Mouse (Mus musculus) MEL (cell line): ENCODE measurements at regions not wholly inside any gene's neighbourhood (a gene's known extent, or its start where the extent isn't known, plus 50 kb on each side); places are given as distances from the start of the nearest gene placed in this dataset.

ENCODE experiments used
- DNase-seq: peaks from one replicate; pipeline ENCODE4 v3.0.0; 2011; ENCODE audit warnings: low read depth, low spot score
- H3K27ac ChIP-seq: 2 replicates; pipeline ENCODE4 v1.5.1; 2012; ENCODE audit warnings: low read depth, mild to moderate bottlenecking, control low read depth, low read length, moderate library complexity; ENCODE audit not compliant: control insufficient read depth
- H3K27me3 ChIP-seq, 2 experiments: fragments of 150-350 bp in 1 of 2; sonication (generic) in 1 of 2; 2 replicates each; pipeline ENCODE4 v1.6.1; 2012; ENCODE audit warnings: low read length in 2 of 2, mild to moderate bottlenecking in 2 of 2, improper control_type of control experiment in 1 of 2, moderate library complexity in 1 of 2; ENCODE audit not compliant: insufficient read depth in 2 of 2, control insufficient read depth in 1 of 2
- H3K36me3 ChIP-seq, 2 experiments: 2 replicates each; pipeline ENCODE4 v1.6.1; 2012 to 2014; ENCODE audit warnings: low read length in 2 of 2, improper control_type of control experiment in 1 of 2, inconsistent platforms in 1 of 2, mild to moderate bottlenecking in 1 of 2; ENCODE audit not compliant: insufficient read depth in 2 of 2, control insufficient read depth in 1 of 2
- H3K4me1 ChIP-seq, 2 experiments: fragments of 150-350 bp in 1 of 2; sonication (generic) in 1 of 2; 2 replicates each; pipeline ENCODE4 v1.6.1; 2012; ENCODE audit warnings: low read length in 2 of 2, improper control_type of control experiment in 1 of 2, mild to moderate bottlenecking in 1 of 2; ENCODE audit not compliant: insufficient read depth in 2 of 2, control insufficient read depth in 1 of 2
- H3K4me3 ChIP-seq, 2 experiments: fragments of 150-350 bp in 1 of 2; sonication (generic) in 1 of 2; 2 replicates each; pipeline ENCODE4 v1.5.1; 2012; ENCODE audit warnings: low read depth in 2 of 2, low read length in 2 of 2, mild to moderate bottlenecking in 2 of 2, moderate library complexity in 2 of 2, control low read depth in 1 of 2, improper control_type of control experiment in 1 of 2; ENCODE audit not compliant: control insufficient read depth in 1 of 2, insufficient read depth in 1 of 2
- H3K79me2 ChIP-seq: 2 replicates; pipeline ENCODE4 v1.6.1; 2012; ENCODE audit warnings: mild to moderate bottlenecking, low read length, moderate library complexity; ENCODE audit not compliant: control insufficient read depth, poor library complexity, insufficient read depth
- H3K9ac ChIP-seq: 2 replicates; pipeline ENCODE4 v1.6.1; 2012; ENCODE audit warnings: low read depth, mild to moderate bottlenecking, control low read depth, low read length, moderate library complexity; ENCODE audit not compliant: control insufficient read depth, poor library complexity, severe bottlenecking
- H3K9me3 ChIP-seq: fragments of 150-350 bp; sonication (generic); replicated peaks from 2 replicates; pipeline ENCODE4 v1.6.1; 2012; ENCODE audit warnings: mild to moderate bottlenecking, low read length, improper control_type of control experiment, moderate library complexity; ENCODE audit not compliant: insufficient read depth
- GABPA ChIP-seq: IDR thresholded peaks from 2 replicates; pipeline ENCODE4 v1.6.1; 2012; ENCODE audit warnings: low read depth, mild to moderate bottlenecking, inconsistent platforms, low read length, improper control_type of control experiment, moderate library complexity
- GATA1 ChIP-seq: IDR thresholded peaks from 2 replicates; pipeline ENCODE4 v1.6.1; 2011; ENCODE audit warnings: low read depth, low read length, improper control_type of control experiment
- HCFC1 ChIP-seq: IDR thresholded peaks from 2 replicates; pipeline ENCODE4 v1.6.1; 2012; ENCODE audit warnings: low read depth, mild to moderate bottlenecking, inconsistent platforms, low read length, improper control_type of control experiment, moderate library complexity
- JUND ChIP-seq: IDR thresholded peaks from 2 replicates; pipeline ENCODE4 v1.6.1; 2011; ENCODE audit warnings: low read depth, mild to moderate bottlenecking, improper control_type of control experiment, low read length
- KAT2A ChIP-seq: conservative IDR thresholded peaks from 2 replicates; pipeline ENCODE4 v1.6.1; 2012; ENCODE audit warnings: low read depth, low read length, improper control_type of control experiment, inconsistent platforms
- MAZ ChIP-seq: IDR thresholded peaks from 2 replicates; pipeline ENCODE4 v1.6.1; 2012; ENCODE audit warnings: low read depth, mild to moderate bottlenecking, inconsistent platforms, low read length, improper control_type of control experiment
- MEF2A ChIP-seq: IDR thresholded peaks from 2 replicates; pipeline ENCODE4 v1.6.1; 2014; ENCODE audit warnings: low read depth, mild to moderate bottlenecking, inconsistent platforms, low read length, improper control_type of control experiment; ENCODE audit not compliant: poor library complexity, insufficient replicate concordance, severe bottlenecking; ENCODE audit errors: extremely low read depth
- MXI1 ChIP-seq: IDR thresholded peaks from 2 replicates; pipeline ENCODE4 v1.6.1; 2011; ENCODE audit warnings: mild to moderate bottlenecking, low read depth, low read length, improper control_type of control experiment
- MYC ChIP-seq: IDR thresholded peaks from 2 replicates; pipeline ENCODE4 v1.6.1; 2011; ENCODE audit warnings: low read depth, mild to moderate bottlenecking, low read length, improper control_type of control experiment, moderate library complexity
- NRF1 ChIP-seq: IDR thresholded peaks from 2 replicates; pipeline ENCODE4 v1.6.1; 2014; ENCODE audit warnings: low read depth, mild to moderate bottlenecking, inconsistent platforms, low read length, improper control_type of control experiment, moderate library complexity; ENCODE audit not compliant: poor library complexity, insufficient read depth, severe bottlenecking
- POLR2AphosphoS2 ChIP-seq: IDR thresholded peaks from 2 replicates; pipeline ENCODE4 v1.6.1; 2011; ENCODE audit warnings: low read length, improper control_type of control experiment
- POLR2AphosphoS5 ChIP-seq: IDR thresholded peaks from 2 replicates; pipeline ENCODE4 v1.6.1; 2012; ENCODE audit warnings: low read depth, borderline replicate concordance, mild to moderate bottlenecking, inconsistent platforms, low read length, moderate library complexity, mixed read lengths
- RAD21 ChIP-seq: IDR thresholded peaks from 2 replicates; pipeline ENCODE4 v1.6.1; 2011; ENCODE audit warnings: mild to moderate bottlenecking, low read depth, low read length, improper control_type of control experiment
- RCOR1 ChIP-seq: IDR thresholded peaks from 2 replicates; pipeline ENCODE4 v1.6.1; 2012; ENCODE audit warnings: low read depth, mild to moderate bottlenecking, inconsistent platforms, low read length, improper control_type of control experiment
- SIN3A ChIP-seq: IDR thresholded peaks from 2 replicates; pipeline ENCODE4 v1.6.1; 2012; ENCODE audit warnings: low read length, improper control_type of control experiment, inconsistent platforms
- SMC3 ChIP-seq: IDR thresholded peaks from 2 replicates; pipeline ENCODE4 v1.6.1; 2011; ENCODE audit warnings: low read depth, low read length, improper control_type of control experiment
- TAL1 ChIP-seq: IDR thresholded peaks from 2 replicates; pipeline ENCODE4 v1.6.1; 2012; ENCODE audit warnings: mild to moderate bottlenecking, inconsistent platforms, low read length, moderate library complexity, mixed read lengths
- TBP ChIP-seq: IDR thresholded peaks from 2 replicates; pipeline ENCODE4 v1.8.0; 2011; ENCODE audit warnings: low read depth, low read length, improper control_type of control experiment
- TCF12 ChIP-seq: IDR thresholded peaks from 2 replicates; pipeline ENCODE4 v1.6.1; 2014; ENCODE audit warnings: low read depth, mild to moderate bottlenecking, inconsistent platforms, low read length, improper control_type of control experiment, moderate library complexity
- USF1 ChIP-seq: IDR thresholded peaks from 2 replicates; pipeline ENCODE4 v1.6.1; 2014; ENCODE audit warnings: low read depth, mild to moderate bottlenecking, inconsistent platforms, low read length, improper control_type of control experiment, moderate library complexity
- USF2 ChIP-seq, 2 experiments: IDR thresholded peaks; 2 replicates each; pipeline ENCODE4 v1.6.1; 2011 to 2012; ENCODE audit warnings: improper control_type of control experiment in 2 of 2, low read length in 2 of 2, borderline replicate concordance in 1 of 2, inconsistent platforms in 1 of 2, low read depth in 1 of 2, mild to moderate bottlenecking in 1 of 2; ENCODE audit not compliant: insufficient read depth in 1 of 2
- ZC3H11A ChIP-seq: IDR thresholded peaks from 2 replicates; pipeline ENCODE4 v1.6.1; 2012; ENCODE audit warnings: low read depth, mild to moderate bottlenecking, inconsistent platforms, low read length, improper control_type of control experiment
- ZMIZ1 ChIP-seq: IDR thresholded peaks from 2 replicates; pipeline ENCODE4 v1.6.1; 2012; ENCODE audit warnings: low read depth, mild to moderate bottlenecking, inconsistent platforms, low read length, improper control_type of control experiment, moderate library complexity

DNA sequence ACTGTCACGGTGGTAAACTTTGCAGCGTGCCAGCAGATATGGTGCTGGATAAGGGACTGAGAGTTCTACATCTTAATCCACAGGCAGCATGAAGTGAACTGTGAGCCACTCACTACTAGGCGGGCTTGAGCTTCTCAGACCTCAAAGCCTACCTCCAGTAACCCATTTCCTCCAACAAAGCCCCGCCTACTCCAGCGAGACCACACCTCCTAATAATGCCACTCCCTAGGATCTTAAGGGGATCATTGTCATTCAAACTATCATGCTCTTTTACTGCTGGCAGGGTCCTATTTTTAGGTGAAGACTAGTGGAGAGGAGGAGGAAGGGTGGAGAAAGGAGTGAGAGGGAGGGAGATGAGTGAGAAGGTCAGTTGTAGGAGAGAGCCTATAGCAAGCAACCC lies 122.0 kb downstream of the Mycn start:
- DNase-seq, result no peak
- no peaks in the 10 kb centered on the region for H3K79me2 ChIP-seq
- H3K36me3 ChIP-seq, result no peaks in the 10 kb centered on the region
- no peak overlapping the region for H3K9ac ChIP-seq
- no peak for TF ChIP-seq USF1
- no peak for TF ChIP-seq JUND
- TF ChIP-seq RCOR1, result no peak
- no peak for TF ChIP-seq TBP
- no peak overlapping the region for H3K27ac ChIP-seq
- no peaks in the 10 kb centered on the region; a peak in 1 of 4 replicates for H3K27me3 ChIP-seq
- H3K9me3 ChIP-seq, result no peaks in the 10 kb centered on the region
- no peak overlapping the region for H3K4me3 ChIP-seq
- H3K4me1 ChIP-seq, result no peaks in the 10 kb centered on the region

- TF ChIP-seq SIN3A, result no peak
- no peak for TF ChIP-seq MYC
- TF ChIP-seq TAL1, result no peak
- TF ChIP-seq SMC3, result no peak
- no peak for TF ChIP-seq KAT2A
- no peak for TF ChIP-seq GABPA
- no peak for TF ChIP-seq TBP
- no peak for TF ChIP-seq POLR2AphosphoS5
- TF ChIP-seq HCFC1, result no peak
- TF ChIP-seq USF2 (IDR thresholded peaks at IDR 0.05; ENCODE audit: borderline replicate concordance in 1 of 2, insufficient read depth in 1 of 2, low read depth in 1 of 2, low read length in 2 of 2), result no peak
- no peak for TF ChIP-seq ZMIZ1
- TF ChIP-seq NRF1, result no peak
- TF ChIP-seq ZC3H11A, result no peak
- Histone ChIP-seq H3K36me3 (no peaks in the 10 kb centered on the region), H3K4me1 (no peaks in the 10 kb centered on the region), H3K9ac (no peak overlapping the region), H3K9me3 (no peaks in the 10 kb centered on the region), H3K4me3 (no peak overlapping the region), H3K79me2 (no peaks in the 10 kb centered on the region), H3K27me3 (no peaks in the 10 kb centered on the region), H3K27ac (no peak overlapping the region)
- no peak for DNase-seq
These were observed 127.0 kb downstream of the Mycn start for GRCm38 (mm10) chr12:12814693-12815092.

DNA sequence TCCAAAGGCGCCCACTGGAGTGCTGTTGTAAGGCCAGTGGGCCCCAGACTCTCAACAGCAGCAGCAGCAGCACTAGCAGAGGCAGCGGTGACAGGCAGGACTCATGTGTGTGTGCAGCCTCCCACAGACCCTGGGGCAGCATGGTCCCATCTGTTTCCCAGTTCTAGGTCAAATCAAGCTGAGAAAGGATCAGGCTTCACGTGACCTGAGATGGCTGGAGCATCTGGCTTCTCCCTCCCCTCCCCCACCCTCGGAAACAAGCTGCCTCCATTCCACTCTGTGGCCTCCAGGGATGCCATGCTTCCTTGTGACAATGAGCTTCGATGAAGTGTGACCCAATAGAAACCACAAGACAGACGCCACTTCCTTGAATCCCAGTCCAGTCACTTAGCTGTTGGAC lies 128.8 kb downstream of the Mycn start:
- no peaks in the 10 kb centered on the region for H3K79me2 ChIP-seq
- DNase-seq, result no peak
- H3K9ac ChIP-seq, result no peak overlapping the region
- H3K36me3 ChIP-seq, result no peaks in the 10 kb centered on the region
- no peak overlapping the region for H3K27ac ChIP-seq
- H3K4me1 ChIP-seq, result no peaks in the 10 kb centered on the region
- H3K27me3 ChIP-seq, result no peaks in the 10 kb centered on the region
- no peaks in the 10 kb centered on the region for H3K9me3 ChIP-seq
- no peak overlapping the region for H3K4me3 ChIP-seq
- TF ChIP-seq HCFC1, result no peak
- TF ChIP-seq NRF1, result no peak
- TF ChIP-seq MEF2A, result no peak
- no peak for TF ChIP-seq MAZ
- TF ChIP-seq SIN3A, result no peak
- TF ChIP-seq TBP, result no peak
- no peak for TF ChIP-seq TAL1
- TF ChIP-seq POLR2AphosphoS2, result no peak
- no peak for TF ChIP-seq TCF12
- TF ChIP-seq MXI1, result no peak
- no peak for TF ChIP-seq SMC3
- no peak for TF ChIP-seq RAD21
- no peak for TF ChIP-seq GATA1
